Mouse (Mus musculus): ENCODE measurements around the gene Vmn1r135.
"Not testable (repeated sequence)": the region's sequence is repeated elsewhere in the genome, so short reads cannot be mapped to it uniquely, and the experiment has no call there.

The Vmn1r135 gene

GRCm38 (mm10) chr7:21832051-21832450, at the start of gene Vmn1r135:
Gene Vmn1r135 (plus strand): TSS chr7:21832351.
- not testable (repeated sequence) for DNase-seq (ENCODE audit: low spot score)

DNA sequence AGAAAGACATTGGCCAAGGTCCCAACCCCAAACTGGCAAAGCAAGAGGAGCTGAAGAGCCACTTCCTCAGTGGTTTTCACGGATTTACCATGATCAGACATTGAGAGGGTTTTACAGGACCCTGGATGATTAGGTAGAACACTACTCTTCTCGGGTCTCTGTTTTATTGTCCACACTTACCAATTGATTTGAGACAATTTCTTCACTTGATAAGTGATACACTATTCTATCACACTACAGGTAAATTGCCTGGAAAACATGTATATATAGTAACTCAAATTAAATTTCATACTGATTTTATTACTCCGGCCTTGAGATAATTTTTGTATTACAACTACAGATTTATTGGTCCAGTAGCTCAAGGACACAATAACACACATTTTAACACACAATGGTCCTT, 35.5 kb upstream of the Vmn1r135 start, which contains the start of gene Gm4177:
Gene Gm4177 (minus strand): TSS at position 101 of the 400 bp plus-strand sequence.
- DNase-seq (ENCODE audit: low spot score): not testable (repeated sequence)

DNA sequence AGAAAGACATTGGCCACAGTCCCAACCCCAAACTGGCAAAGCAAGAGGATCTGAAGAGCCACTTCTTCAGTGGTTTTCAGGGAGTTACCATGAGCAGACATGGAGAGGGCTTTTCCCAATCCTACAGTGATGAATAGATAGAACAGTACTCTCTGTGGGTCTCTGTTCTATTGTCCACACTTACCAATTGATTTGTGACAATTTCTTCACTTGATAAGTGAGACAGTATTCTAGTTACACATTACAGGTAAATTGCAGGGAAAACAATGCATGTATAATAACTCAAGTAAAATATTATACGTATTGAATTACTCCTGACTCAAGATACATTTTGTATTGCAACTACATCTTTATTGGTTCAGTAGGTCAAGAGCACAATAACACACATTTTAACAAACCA, 12.0 kb downstream of the Vmn1r135 start, which contains the start of gene Gm5725:
Gene Gm5725 (minus strand): TSS at position 101 of the 400 bp plus-strand sequence.
- DNase-seq (ENCODE audit: low spot score): not testable (repeated sequence)

Measured in embryo, embryonic 10 days (tissue).